Mouse (Mus musculus) ES-E14 (cell line): ENCODE data around the gene 1110012L19Rik. TPM values are rescaled to one million over a fixed set of nuclear protein-coding genes. Genes with fewer than 3 reads are reported as not detected.
A peak's percentile ranks its signal among the peaks of the same experiment; 100 is the strongest.

Experiments used
- DNase-seq: peaks from one replicate; pipeline ENCODE4 v3.0.0-alpha.2; 2013; ENCODE audit warnings: low read depth, low spot score
- H3K27ac ChIP-seq: 2 replicates; pipeline ENCODE4 v1.5.1; 2012; ENCODE audit warnings: low read depth, mild to moderate bottlenecking, low read length, moderate library complexity, mixed read lengths; ENCODE audit not compliant: poor library complexity, insufficient read depth, severe bottlenecking
- H3K36me3 ChIP-seq: 2 replicates; pipeline ENCODE4 v1.6.1; 2012; ENCODE audit warnings: mild to moderate bottlenecking, low read length, moderate library complexity, mixed read lengths; ENCODE audit not compliant: control insufficient read depth, poor library complexity, insufficient read depth, severe bottlenecking
- H3K4me1 ChIP-seq, 2 experiments: fragments of 150-350 bp in 1 of 2; sonication (generic) in 1 of 2; 2 replicates each; pipeline ENCODE4 v1.6.1; 2012; ENCODE audit warnings: low read length in 2 of 2, mild to moderate bottlenecking in 1 of 2, mixed read lengths in 1 of 2; ENCODE audit not compliant: control insufficient read depth in 2 of 2, insufficient read depth in 2 of 2, poor library complexity in 1 of 2
- H3K4me3 ChIP-seq, 2 experiments: fragments of 150-350 bp in 1 of 2; sonication (generic) in 1 of 2; 2 replicates each; pipeline ENCODE4 v1.5.1; 2012; ENCODE audit warnings: low read length in 2 of 2, low read depth in 1 of 2, mild to moderate bottlenecking in 1 of 2, mixed read lengths in 1 of 2; ENCODE audit not compliant: insufficient read depth in 1 of 2, poor library complexity in 1 of 2, severe bottlenecking in 1 of 2
- H3K9ac ChIP-seq: 2 replicates; pipeline ENCODE4 v1.6.1; 2012; ENCODE audit warnings: low read depth, mild to moderate bottlenecking, low read length, mixed read lengths; ENCODE audit not compliant: poor library complexity, insufficient read depth, severe bottlenecking
- H3K9me3 ChIP-seq: fragments of 150-350 bp; sonication (generic); 2 replicates; pipeline ENCODE4 v1.6.1; 2012; ENCODE audit warnings: low read depth, mild to moderate bottlenecking, low read length; ENCODE audit not compliant: control insufficient read depth, insufficient read depth
- CHD2 ChIP-seq: IDR thresholded peaks from 2 replicates; pipeline ENCODE4 v1.6.1; 2014; ENCODE audit warnings: mild to moderate bottlenecking, low read depth, low read length, inconsistent platforms
- HCFC1 ChIP-seq: IDR thresholded peaks from 2 replicates; pipeline ENCODE4 v1.6.1; 2012; ENCODE audit warnings: low read length, inconsistent platforms, borderline replicate concordance; ENCODE audit not compliant: insufficient read depth
- MAFK ChIP-seq: IDR thresholded peaks from 2 replicates; pipeline ENCODE4 v1.6.1; 2014; ENCODE audit warnings: mild to moderate bottlenecking, low read depth, low read length, inconsistent platforms; ENCODE audit not compliant: insufficient read depth
- ZC3H11A ChIP-seq: IDR thresholded peaks from 2 replicates; pipeline ENCODE4 v1.6.1; 2012; ENCODE audit warnings: low read depth, mild to moderate bottlenecking, inconsistent platforms, low read length, borderline replicate concordance
- ZNF384 ChIP-seq: IDR thresholded peaks from 2 replicates; pipeline ENCODE4 v1.6.1; 2012; ENCODE audit warnings: low read depth, low read length, inconsistent platforms
- in situ Hi-C, 2 experiments: fragments of 600-800 bp; cut with MboI; formaldehyde crosslinking; loops; one replicate each; pipeline ENCODE4 v1.15.1; 2025; ENCODE audit warnings: low sequenced_read_pairs in 2 of 2, inconsistent platforms in 1 of 2; ENCODE audit not compliant: unreplicated experiment in 2 of 2
- total RNA-seq: library from RNA; depleted of rRNA; stranded (reverse); fragments of 300-350 nt; gene quantifications from 2 replicates; pipeline ENCODE4 v1.2.3, GENCODE M21; 2012; rRNA removed

Gene 1110012L19Rik
- total RNA-seq, result 12.6 and 19.0 TPM in 2 replicates

- Histone ChIP-seq H3K36me3 (no peaks in the 10 kb centered on the region), H3K9me3 (no peaks in the 10 kb centered on the region), H3K4me1 (no peaks in the 10 kb centered on the region), H3K9ac (peak within 1 kb of the TSS; percentile 80), H3K4me3 (peak within 1 kb of the TSS; percentile 80 to 83), H3K27ac (0 out of 2 replicates have a peak within 1 kb of the TSS, but pooled peaks have one; percentile 10)
- no peak for TF ChIP-seq MAFK
- no peak for TF ChIP-seq CHD2
- TF ChIP-seq ZC3H11A, result no peak
- TF ChIP-seq ZNF384, result no peak
- no peak for TF ChIP-seq HCFC1
- peak; percentile 64 for DNase-seq
- in situ Hi-C loops, result no loop called here
Measured at GRCm38 (mm10) chrX:70385276-70385961, at the start of gene 1110012L19Rik. TSS of gene 1110012L19Rik (plus strand) at chrX:70385877.

- no peaks in the 10 kb centered on the region for H3K9me3 ChIP-seq
- H3K9ac ChIP-seq, result no peak overlapping the region
- H3K27ac ChIP-seq, result no peak overlapping the region
- TF ChIP-seq ZC3H11A, result no peak
- TF ChIP-seq ZNF384, result no peak
- TF ChIP-seq HCFC1, result no peak
- no peak for TF ChIP-seq CHD2
- no peak for TF ChIP-seq MAFK
- in situ Hi-C loops, result loop anchor here in 1 of 2 experiments (25.0 kb wide), 1 partner anchor 199 kb away; no protein-coding TSS in a partner anchor
- no peak overlapping the region for H3K4me3 ChIP-seq
- H3K36me3 ChIP-seq, result no peaks in the 10 kb centered on the region; the same call in 1 of the 2 replicates
- H3K4me1 ChIP-seq, result no peaks in the 10 kb centered on the region
- DNase-seq, result no peak
Measured at GRCm38 (mm10) chrX:70362985-70363384, 22.7 kb upstream of the 1110012L19Rik start.

- Histone ChIP-seq H3K9me3 (no peaks in the 10 kb centered on the region), H3K27ac (no peak overlapping the region), H3K36me3 (no peaks in the 10 kb centered on the region; the same call in 1 of the 2 replicates), H3K4me1 (no peaks in the 10 kb centered on the region), H3K9ac (no peak overlapping the region), H3K4me3 (no peak overlapping the region)
- no peak for DNase-seq
- TF ChIP-seq ZC3H11A, result no peak
- TF ChIP-seq CHD2, result no peak
- TF ChIP-seq MAFK, result no peak
- in situ Hi-C loops, result loop anchor here in 1 of 2 experiments (25.0 kb wide), 1 partner anchor 199 kb away; no protein-coding TSS in a partner anchor
Measured at GRCm38 (mm10) chrX:70363446-70363845, 22.2 kb upstream of the 1110012L19Rik start.

GRCm38 (mm10) chrX:70364202-70364601 lies 21.5 kb upstream of the 1110012L19Rik start:
- no peak for DNase-seq
- Histone ChIP-seq H3K9me3 (no peaks in the 10 kb centered on the region), H3K9ac (no peak overlapping the region), H3K36me3 (no peaks in the 10 kb centered on the region; the same call in 1 of the 2 replicates), H3K4me1 (no peaks in the 10 kb centered on the region), H3K27ac (no peak overlapping the region), H3K4me3 (peak overlapping the region; percentile 62 to 81)
- in situ Hi-C loops, result loop anchor here in 1 of 2 experiments (25.0 kb wide), 1 partner anchor 198 kb away; no protein-coding TSS in a partner anchor
- TF ChIP-seq MAFK (no peak), ZC3H11A (no peak), HCFC1 (no peak), CHD2 (no peak), ZNF384 (no peak)
